Mouse (Mus musculus) left cerebral cortex, postnatal 25 days (tissue): ENCODE measurements at regions not wholly inside any gene's neighbourhood (a gene's known extent, or its start where the extent isn't known, plus 50 kb on each side); places are given as distances from the start of the nearest gene placed in this dataset.
A peak's percentile ranks its signal among the peaks of the same experiment; 100 is the strongest.

Experiments used
- DNase-seq, 2 experiments: peaks; one replicate each; pipeline ENCODE4 v3.0.0; 2022; ENCODE audit warnings: low spot score in 2 of 2, mixed read lengths in 1 of 2
- intact Hi-C: fragments of 180-260 bp; cut with DNase I; formaldehyde crosslinking; loops from one replicate; pipeline ENCODE4 v1.15.1; 2025

DNA sequence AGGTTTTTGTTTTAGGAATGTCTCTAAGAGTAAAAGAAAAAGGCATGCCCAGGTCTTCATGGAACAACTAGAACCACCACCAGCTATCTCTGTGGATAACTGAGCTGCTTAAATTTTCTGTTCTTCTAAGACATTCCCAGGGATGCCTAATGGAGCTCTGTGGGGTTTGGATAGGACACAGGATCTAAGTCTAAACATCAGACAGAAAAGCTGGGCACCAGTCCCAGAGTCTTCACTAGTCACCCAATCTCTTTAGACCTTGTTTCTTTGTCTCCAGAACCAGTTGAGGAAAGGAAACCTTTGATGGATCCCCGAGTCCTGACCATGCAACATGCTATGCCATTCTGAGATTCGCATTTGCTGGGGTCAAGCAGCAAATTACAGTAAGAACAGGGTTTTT lies 243.2 kb upstream of the Far2 start:
- intact Hi-C loops = no loop called here
- no peak for DNase-seq

DNA sequence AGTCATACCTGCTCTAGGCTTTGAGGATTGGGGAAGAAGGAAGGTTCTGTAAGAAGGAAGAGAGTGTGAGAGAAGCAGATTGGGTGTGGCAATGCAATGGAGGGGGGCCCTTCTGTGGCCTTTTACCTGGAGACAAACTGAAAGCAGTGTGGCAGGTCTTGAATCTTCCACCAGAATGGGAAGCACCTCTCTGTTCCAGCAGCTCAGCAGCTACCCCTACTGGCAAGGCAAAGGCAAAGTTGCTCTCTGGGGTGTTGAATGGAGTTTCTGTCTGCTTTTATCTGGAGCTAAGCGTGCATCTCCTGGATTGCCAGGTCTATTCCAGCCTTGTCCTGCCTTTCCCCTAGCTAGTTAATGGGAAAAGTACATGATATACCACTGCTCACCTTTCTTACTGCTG lies 236.3 kb upstream of the Far2 start:
- DNase-seq = peak; percentile 54 to 74
- intact Hi-C loops = loop anchor here (5.0 kb wide), 3 partner anchors 148 to 568 kb away; partner anchors contain the start of gene Pthlh

DNA sequence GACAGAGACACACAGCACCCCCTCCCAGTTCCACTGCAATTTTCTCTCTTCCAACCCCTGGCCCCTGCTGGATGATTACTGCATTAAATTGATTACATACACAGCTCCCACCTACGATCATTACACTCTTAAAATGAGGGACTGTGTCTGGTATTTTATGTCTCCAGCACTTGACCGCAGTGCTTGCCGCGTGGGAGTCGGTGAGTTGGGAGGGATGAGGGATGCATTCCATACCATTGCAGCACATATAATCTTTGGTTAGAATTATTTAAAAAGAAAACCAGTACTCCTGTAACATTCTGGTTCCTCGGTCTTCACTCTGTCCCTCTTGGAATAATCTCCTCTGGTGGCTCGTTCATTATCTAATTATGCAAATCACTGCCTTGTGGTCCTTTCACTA lies 230.2 kb upstream of the Far2 start:
- intact Hi-C loops = loop anchor here (5.0 kb wide), 1 partner anchor 135 kb away; no protein-coding TSS in a partner anchor
- no peak for DNase-seq

DNA sequence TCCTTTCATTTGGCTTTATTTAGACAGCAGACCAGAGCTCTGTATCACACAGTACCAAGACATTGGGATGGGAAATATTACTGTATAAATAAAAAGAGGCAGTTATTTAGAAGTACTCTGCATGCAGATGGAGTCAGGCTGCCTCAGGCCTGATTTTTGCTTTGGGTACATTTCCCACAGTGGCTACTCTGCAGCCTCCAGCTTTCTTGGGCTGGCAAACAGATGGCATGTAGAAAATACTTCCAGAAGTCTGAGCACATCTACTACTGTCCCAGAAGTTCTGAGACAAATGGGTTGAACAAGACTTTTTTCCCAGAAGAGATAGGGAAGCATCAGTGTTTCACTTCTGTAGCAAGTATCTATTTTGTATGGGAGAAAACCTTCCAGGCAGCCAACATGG lies 229.8 kb upstream of the Far2 start:
- peak in 1 of 2 experiments; percentile 40 for DNase-seq
- intact Hi-C loops = loop anchor here (5.0 kb wide), 1 partner anchor 135 kb away; no protein-coding TSS in a partner anchor

DNA sequence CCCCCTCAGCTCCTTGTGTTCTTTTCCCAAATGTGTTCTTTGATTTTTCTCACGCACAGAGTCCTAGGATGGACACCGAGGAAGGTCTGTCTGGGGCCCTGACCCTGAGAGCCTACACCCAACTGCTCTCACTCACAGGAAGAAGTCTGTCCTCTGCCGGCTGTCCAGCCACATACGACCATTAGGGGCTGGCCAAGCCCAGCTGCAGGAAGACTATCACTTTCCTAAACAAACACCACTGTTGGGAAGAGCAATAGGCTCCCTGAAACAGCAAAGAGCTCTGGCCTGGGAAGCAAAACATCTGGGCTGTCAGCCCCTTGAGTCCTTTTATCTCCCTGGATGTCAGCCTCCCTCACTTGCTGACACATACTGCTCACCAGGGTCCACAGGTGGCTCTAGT lies 224.8 kb upstream of the Far2 start:
- DNase-seq = no peak
- intact Hi-C loops = no loop called here

DNA sequence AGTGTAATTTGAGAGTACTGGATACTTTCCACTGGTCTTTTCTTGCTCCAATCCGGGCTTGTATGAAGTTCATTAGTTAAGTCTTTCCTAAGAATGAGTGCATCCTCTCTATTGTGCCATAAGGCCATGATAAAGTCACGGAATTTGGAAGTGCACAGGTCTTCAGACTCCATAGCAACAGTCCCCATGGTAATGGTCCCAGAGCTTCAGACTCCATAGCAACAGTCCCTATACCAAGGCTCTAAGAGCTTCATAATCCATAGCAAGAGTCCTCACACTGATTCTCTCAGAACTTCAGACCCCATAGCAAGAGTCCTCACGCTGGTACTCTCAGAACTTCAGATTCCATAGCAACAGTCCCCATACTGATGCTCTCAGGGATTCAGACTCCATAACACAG lies 214.5 kb upstream of the Far2 start:
- intact Hi-C loops = no loop called here
- no peak for DNase-seq

DNA sequence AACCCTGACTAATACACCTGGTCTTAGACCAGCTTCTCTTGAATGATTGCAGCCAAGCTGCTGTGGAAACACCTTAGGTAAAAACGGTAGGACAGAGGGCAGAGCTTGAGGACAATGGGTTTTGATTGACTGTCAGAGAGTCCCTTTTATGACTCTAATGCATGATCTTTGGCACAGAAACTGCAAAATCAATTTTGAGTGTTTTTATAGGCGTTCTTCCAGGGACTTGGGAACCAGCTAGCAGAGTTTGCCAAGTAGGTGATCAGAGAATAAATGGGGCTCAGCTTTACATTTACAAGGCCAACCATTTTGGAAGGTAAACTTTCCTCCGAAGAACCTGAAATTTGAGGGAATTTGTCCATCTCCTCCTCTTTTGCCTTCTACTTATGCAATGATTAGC lies 213.6 kb upstream of the Far2 start:
- intact Hi-C loops = no loop called here
- no peak for DNase-seq

DNA sequence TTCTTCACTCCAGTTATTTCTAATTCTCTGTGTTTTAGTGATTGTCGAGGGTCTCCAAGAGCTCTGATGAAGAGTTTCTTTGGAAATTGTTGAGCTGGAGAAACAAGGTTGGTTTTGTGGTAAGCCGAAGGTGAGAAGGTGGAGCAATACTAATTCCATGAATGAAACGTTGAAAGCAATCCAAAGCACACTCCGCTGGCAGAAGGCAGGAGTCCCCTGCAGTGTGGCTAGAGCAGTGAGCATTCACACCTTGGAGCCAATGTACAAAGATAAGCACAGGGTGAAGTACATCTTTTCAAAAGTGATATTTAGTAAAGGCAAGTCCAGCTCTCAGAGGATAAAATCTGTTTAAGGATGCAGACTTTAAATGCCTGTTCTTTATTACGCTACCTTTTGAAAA lies 208.2 kb upstream of the Far2 start:
- no peak for DNase-seq
- intact Hi-C loops = no loop called here

DNA sequence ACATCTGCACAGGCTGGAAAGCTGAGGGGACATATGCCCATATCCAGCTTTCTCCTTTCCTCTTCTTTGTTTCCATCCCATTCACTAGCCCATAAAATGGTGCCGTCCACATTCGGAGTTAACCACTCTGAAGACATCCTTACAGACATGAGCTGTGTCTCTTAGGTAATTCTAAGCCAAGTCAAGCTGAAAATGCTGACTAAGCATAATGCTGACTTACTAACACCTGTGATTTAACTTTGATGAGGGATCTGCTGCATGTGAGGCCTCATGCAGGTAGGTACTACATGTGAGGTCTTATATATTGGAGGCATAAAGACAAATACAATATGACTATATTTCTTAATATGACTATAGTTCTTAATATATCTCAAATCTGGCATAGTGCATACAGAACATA lies 197.1 kb upstream of the Far2 start:
- intact Hi-C loops = no loop called here
- no peak for DNase-seq

DNA sequence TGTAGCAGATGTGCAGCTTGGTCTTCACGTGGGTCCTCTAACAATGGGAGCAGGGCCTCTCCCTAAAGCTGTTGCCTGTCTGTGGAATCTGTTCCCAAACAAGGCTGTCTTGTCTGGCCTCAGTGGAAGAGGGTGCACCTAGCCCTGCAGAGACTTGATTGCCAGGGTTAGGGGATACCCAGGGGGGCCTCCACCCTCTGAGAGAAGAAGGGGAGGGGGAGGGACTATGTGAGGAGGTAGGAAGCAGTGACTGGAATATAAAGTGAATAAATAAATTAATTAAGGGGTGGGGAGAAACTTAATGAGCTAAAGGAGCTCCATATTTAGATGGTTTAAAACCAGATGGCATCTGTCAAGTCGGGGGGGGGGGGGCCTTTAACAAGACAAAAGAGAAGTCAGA lies 185.9 kb upstream of the Far2 start:
- DNase-seq = no peak
- intact Hi-C loops = no loop called here

DNA sequence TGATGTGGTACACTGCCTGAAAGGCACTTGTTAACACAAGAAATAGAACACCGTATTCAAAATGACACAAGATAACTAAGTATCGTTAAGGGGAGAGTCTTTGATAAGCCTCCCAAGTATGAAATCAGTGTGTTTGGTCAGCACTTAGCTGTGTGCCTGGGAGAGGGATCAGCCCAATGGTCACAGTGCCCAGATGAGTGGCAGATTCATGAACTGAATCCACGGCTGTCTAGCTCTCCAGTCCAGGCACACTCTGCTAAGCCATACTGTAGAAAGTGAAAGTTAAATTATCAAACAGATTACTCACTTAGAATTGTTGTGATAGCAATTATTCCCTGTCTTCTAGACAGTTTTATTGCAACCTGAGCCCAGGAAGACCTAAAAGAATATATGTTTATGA lies 176.0 kb upstream of the Far2 start:
- intact Hi-C loops = no loop called here
- no peak for DNase-seq

DNA sequence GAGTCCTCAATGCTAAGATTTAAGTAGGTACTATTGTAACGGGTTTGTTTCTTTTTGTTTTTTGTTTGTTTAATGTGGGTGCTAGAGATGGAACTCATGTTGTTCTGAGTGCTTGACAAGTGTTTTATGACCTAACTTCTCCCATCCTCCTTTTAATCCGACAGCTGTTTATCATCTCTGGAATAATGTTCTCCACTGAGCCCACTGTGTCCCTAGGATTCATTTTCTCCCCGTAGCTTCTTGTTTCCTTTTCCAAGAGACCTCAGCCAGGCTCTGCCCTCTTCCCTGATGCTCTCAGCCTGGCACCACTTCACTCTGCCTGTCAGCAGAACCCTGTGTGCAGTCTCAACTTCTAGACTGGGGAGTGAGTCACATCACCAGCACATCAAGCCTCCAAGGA lies 173.9 kb upstream of the Far2 start:
- intact Hi-C loops = no loop called here
- no peak for DNase-seq

DNA sequence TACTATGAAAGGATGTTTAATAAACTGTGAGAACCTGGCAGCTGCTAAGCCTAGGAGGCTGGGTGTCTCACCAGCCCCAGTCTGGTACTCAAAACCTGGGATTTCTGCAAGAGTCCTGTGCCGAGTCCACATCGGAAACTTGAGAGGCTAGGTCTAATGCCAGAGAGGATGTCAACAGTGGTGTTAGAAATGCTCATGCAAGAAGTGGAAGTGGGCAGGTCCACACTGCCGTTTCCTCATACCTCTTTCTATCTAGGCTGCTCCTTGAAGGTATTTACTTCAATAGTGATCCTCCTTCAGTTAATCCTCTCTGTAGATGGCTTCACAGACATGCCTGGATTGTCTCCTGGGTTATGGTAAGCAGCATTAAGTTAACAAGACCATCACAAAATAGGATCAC lies 168.6 kb upstream of the Far2 start:
- DNase-seq = no peak
- intact Hi-C loops = no loop called here

DNA sequence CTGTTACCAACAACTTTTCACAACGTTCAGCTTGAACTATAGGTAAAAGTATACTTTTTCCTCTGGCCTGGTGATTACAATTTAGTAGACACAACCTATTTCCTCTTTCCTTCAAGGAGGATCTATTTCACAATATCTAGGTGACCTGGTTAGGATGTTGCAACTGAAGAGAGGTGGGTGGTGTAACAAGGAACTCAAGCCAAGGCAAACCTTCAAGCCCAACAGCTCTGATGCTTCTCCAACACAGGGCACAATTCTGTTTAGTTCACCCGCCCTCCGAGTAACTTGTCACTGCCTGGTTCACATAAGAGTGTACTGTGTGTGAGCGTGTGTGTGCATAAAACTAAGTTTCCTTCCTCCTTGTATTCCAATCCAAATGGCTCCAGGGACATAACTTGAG lies 161.2 kb upstream of the Far2 start:
- intact Hi-C loops = no loop called here
- DNase-seq = no peak

DNA sequence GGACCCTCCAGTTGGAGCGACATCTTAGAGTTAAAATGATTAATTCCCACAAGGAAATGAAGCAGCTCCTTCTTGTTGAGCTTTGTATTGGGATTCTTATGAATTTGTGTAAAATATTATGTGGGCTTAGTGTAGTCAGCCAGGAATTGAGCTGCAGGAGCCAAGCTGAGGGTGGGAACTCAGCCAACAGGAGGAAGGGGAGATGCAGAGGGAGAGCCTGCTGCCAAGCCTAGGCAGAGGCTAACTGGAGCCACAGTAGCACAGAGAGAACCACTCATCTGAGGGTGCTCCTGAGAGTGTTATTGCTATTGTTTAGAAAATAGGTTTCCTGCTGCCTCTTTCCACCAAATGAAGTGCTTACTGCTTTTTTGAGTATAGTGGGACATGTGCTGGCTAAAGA lies 127.4 kb upstream of the Far2 start:
- intact Hi-C loops = no loop called here
- DNase-seq = no peak

DNA sequence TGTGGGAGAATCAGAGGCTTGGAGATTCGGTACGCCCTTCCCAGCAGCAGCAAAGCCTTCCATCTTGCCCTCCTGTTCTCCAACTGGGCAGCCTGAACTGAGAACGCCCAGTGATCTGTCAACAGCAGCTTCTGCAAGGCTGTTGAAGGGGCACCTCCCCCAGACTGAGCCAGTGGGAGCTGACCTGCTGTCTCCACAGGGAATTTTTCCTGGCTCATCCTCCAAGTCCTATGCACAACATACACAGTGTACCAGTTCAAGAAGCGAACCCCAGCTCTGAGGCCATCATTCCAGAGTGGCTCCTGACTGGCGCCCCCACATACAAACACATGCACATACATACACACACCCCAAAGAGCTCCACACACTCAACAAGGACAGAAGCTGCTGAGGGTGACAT lies 126.0 kb upstream of the Far2 start:
- DNase-seq = no peak
- intact Hi-C loops = no loop called here

DNA sequence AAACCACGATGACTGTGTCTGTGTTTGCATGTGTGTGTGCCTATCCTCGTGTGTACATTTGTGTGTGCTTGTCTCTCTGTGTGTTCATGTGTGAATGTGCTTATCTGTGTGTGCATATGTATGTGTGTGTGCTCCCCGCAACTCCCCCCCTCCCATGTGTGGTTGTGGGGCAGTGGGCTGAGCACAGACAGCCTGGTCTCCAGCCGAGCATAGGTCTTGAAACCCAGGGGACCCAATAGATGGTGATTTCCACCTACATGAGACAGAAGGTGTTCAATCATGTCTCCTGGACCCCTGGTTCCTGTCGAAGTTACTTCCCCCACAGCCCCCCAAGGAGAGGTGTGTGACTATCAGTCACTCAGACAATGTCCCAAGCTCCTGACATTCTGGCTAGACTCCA lies 124.6 kb upstream of the Far2 start:
- DNase-seq = no peak
- intact Hi-C loops = no loop called here

DNA sequence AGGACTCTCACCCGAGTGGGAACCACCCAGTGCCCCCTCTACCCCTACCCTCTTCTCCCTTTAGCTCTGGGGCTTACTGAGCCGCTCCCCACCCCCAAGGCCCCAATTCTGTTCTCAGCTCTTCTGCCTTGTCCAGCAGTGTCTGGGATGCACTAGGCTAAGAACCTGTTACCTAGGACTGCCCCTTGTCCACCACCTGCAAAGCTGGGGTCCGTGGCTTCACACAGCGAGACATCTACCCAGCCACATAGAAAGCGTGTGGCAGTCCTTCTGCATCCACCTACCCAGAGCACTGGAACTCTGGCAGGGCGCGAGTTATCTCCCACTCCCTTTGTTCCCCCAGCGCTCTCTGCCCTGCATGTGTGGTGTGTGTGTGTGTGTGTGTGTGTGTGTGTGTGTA lies 123.8 kb upstream of the Far2 start:
- intact Hi-C loops = no loop called here
- no peak for DNase-seq

DNA sequence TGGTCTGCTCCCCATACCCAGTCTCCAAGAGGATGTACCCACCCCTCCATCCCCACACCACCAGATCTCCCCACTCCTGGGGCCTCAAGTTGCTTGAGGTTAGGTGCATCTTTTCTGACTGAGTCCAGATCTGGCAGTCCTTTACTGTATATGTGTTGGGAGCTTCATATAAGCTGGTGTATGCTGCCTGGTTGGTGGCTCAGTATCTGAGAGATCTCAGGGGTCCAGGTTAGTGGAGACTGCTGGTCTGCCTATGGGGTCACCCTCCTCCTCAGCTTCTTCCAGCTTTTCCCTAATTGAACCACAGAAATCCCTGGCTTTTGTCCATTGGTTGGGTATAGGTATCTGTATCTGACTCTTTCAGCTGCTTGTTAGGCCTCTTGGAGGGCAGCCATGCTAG lies 118.1 kb upstream of the Far2 start:
- no peak for DNase-seq
- intact Hi-C loops = no loop called here

DNA sequence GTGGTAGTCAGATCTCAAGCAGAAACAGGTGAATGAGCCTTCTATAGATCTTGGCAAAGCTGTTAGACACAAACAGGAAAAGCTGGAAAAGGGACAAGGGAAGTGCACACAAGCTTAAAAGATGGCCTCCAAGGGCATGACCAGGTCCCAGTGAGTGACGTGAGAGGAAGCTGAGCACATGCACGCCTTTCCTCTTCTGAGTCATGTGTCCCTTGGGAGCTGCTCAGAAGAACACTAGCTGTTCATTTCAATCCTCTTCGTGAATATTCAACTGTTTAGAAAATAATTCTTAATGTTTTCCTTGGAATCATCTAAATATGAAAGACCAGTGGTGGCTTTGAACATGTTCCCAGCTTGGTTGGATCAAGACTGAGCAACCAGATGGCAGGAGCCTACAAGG lies 103.0 kb upstream of the Far2 start:
- intact Hi-C loops = no loop called here
- DNase-seq = no peak

DNA sequence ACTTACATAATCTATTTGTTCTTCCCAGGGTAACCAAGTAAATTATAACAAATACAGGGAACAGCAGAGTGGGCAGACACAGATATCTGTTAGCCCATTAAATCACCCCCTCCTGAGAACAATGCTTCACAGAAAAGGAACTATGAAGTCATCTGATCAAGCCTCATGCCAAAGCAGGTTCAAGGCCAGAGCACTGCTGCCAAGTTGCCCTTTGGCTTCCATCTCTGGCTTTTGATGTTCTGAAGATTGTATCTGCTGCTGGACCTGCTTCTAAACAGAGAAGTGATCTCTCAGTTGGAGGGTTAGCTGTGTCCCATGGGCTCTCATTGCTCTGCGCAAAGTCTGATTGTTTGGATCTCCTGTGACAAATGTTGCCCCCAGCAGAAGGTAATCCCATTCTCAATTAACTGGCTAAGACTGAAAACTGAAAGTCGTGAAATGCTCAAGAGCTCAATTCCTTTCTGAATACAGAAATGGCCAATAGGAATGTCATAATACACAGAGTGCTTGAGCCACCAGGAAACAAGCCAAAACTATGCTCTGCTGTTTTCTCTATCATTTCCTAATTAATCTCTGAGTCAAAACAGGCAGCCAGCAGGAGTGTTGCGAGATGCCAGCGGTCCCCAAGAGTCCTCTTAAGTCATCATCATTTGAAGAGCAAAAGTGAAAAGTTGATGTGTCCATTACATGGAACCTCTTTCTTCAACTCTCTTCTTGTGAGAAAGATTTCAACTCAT lies 102.0 kb upstream of the Far2 start:
- intact Hi-C loops = no loop called here
- DNase-seq = no peak

DNA sequence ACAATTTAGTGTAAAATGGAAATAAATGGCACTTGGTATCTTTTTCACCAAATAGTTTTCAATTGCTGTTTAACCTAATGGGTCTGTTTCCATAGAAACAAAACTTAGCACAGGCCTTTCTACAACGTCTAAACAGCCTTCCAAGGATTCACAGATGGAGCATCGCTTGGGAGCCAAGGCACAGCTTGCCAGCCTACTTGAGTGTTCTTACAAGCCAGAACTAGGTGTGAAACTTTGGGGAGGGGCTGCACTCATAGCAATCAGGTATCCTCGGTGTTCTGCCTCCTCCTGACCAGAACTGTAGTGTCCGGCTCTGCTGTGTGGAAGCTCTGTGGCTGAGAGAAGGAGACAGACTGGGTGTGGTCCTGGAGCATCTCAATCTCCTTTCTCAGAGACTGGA lies 99.1 kb upstream of the Far2 start:
- peak in 1 of 2 experiments; percentile 24 for DNase-seq
- intact Hi-C loops = no loop called here
